Mouse (Mus musculus) liver, embryonic 14.5 days (tissue): ENCODE data around the gene 1700037H04Rik.

Experiments used
- CTCF ChIP-seq: IDR thresholded peaks from 2 replicates; pipeline ENCODE4 v1.5.1; 2016; ENCODE audit warnings: antibody characterized with exemption, low read depth, control low read depth
- EP300 ChIP-seq: IDR thresholded peaks from 2 replicates; pipeline ENCODE4 v1.6.1; 2016; ENCODE audit warnings: antibody characterized with exemption, low read depth

DNA sequence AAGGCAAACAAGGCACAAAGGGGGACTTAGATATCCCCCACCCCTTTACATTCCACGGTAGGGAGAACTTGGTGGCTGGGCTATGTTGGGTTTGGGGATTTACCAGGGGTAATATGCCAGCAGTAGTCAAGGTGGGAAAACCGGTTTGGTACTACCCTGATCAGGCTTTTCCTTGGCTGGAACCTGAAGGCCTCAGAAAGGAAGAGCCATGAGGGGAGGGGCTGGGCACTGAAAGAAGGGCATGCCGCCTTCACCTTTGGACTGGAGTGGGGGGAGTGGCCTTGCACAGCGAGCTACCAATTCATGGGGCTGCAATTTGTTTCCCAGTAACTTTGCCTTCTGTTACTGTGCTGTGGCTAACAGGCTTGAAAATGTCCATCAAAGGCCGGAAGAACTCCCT, 16.6 kb upstream of the 1700037H04Rik start:
- TF ChIP-seq CTCF, result no peak
- no peak for TF ChIP-seq EP300
